Mouse (Mus musculus) heart, embryonic 14.5 days (tissue): ENCODE results near the gene Galp. TPM values are rescaled to one million over a fixed set of nuclear protein-coding genes. Genes with fewer than 3 reads are reported as not detected.

Source experiments
- polyA plus RNA-seq: library from polyadenylated mRNA; unstranded; fragments of >200 nt; fragmentation: Nextera tagmentation; extraction: Ambion mirVana; gene quantifications from 2 replicates; pipeline ENCODE4 v1.2.1, GENCODE M21; 2014

Galp gene
- polyA plus RNA-seq, 1 experiment from 2014 or later = not detected

Other genes with a start within 250 kb of the Galp start
- gene Vmn1r65, start 186.1 kb upstream of the Galp start, polyA plus RNA-seq = not detected in 2 replicates
- not detected in 2 replicates for gene Nlrp4c, start 151.9 kb upstream of the Galp start, polyA plus RNA-seq
- gene Zfp787, start 41.1 kb upstream of the Galp start, polyA plus RNA-seq = 11.8 and 12.2 TPM in 2 replicates
- gene Zfp444, start 24.9 kb upstream of the Galp start, polyA plus RNA-seq = 29.3 and 31.4 TPM in 2 replicates
- not detected in 2 replicates for gene Zscan5b, start 25.2 kb downstream of the Galp start, polyA plus RNA-seq
- gene Epp13, start 55.6 kb downstream of the Galp start, polyA plus RNA-seq = not detected in 2 replicates
- 3.4 and 3.5 TPM in 2 replicates for gene Zfp667, start 89.5 kb downstream of the Galp start, polyA plus RNA-seq
- 4.0 and 6.0 TPM in 2 replicates for gene Zfp583, start 134.2 kb downstream of the Galp start, polyA plus RNA-seq
- gene Gm3854, start 146.7 kb downstream of the Galp start, polyA plus RNA-seq = 1.2 and 1.5 TPM in 2 replicates
- 1.6 and 1.8 TPM in 2 replicates for gene Zfp78, start 166.2 kb downstream of the Galp start, polyA plus RNA-seq
- 6.9 and 10.7 TPM in 2 replicates for gene Zfp28, start 186.2 kb downstream of the Galp start, polyA plus RNA-seq
- gene Smim17, start 201.6 kb downstream of the Galp start, polyA plus RNA-seq = 0.74 TPM in 1 of 2 replicates, not detected in the other
- gene Gm20715, start 213.2 kb downstream of the Galp start, polyA plus RNA-seq = not detected in 2 replicates
- not detected in 2 replicates for gene Olfr1344, start 241.6 kb downstream of the Galp start, polyA plus RNA-seq